Mouse (Mus musculus): ENCODE measurements around the gene Atf5.

The Atf5 gene

GRCm38 (mm10) chr7:44850146-44850545 is 33.7 kb upstream of the Atf5 start:
- DNase-seq (ENCODE audit: low spot score in 2 of 2): peak; percentile 77 to 86

GRCm38 (mm10) chr7:44849416-44850111 is 33.1 kb upstream of the Atf5 start:
- peak; percentile 86 to 92 for DNase-seq (ENCODE audit: low spot score in 2 of 2)

- DNase-seq (ENCODE audit: low spot score in 2 of 2): peak; percentile 95 to 97
These were observed 32.3 kb upstream of the Atf5 start, which contains the start of the genes Akt1s1 and Tbc1d17 for GRCm38 (mm10) chr7:44848561-44849415. TSS of gene Akt1s1 (plus strand) at chr7:44848991. TSS of gene Tbc1d17 (minus strand) at chr7:44849079.

- DNase-seq (ENCODE audit: low spot score in 2 of 2): no peak
These were observed 31.3 kb upstream of the Atf5 start for GRCm38 (mm10) chr7:44847772-44848171.

GRCm38 (mm10) chr7:44846804-44847203 is 30.3 kb upstream of the Atf5 start:
- no peak for DNase-seq (ENCODE audit: low spot score in 2 of 2)

GRCm38 (mm10) chr7:44845006-44845405 is 28.5 kb upstream of the Atf5 start:
- no peak for DNase-seq (ENCODE audit: low spot score in 2 of 2)

GRCm38 (mm10) chr7:44841825-44842463 is 25.5 kb upstream of the Atf5 start:
- DNase-seq (ENCODE audit: low spot score in 2 of 2): no peak

GRCm38 (mm10) chr7:44840426-44840825 is 24.0 kb upstream of the Atf5 start:
- DNase-seq (ENCODE audit: low spot score in 2 of 2): peak; percentile 19 to 69

- DNase-seq (ENCODE audit: low spot score in 2 of 2): peak; percentile 59 to 79
These were observed 23.2 kb upstream of the Atf5 start for GRCm38 (mm10) chr7:44839491-44840191.

GRCm38 (mm10) chr7:44839171-44839490 is 22.7 kb upstream of the Atf5 start:
- DNase-seq (ENCODE audit: low spot score in 2 of 2): no peak

- no peak for DNase-seq (ENCODE audit: low spot score in 2 of 2)
These were observed 21.6 kb upstream of the Atf5 start for GRCm38 (mm10) chr7:44838073-44838472.

- peak; percentile 17 to 64 for DNase-seq (ENCODE audit: low spot score in 2 of 2)
These were observed 20.1 kb upstream of the Atf5 start for GRCm38 (mm10) chr7:44836423-44837053.

- DNase-seq (ENCODE audit: low spot score in 2 of 2): peak; percentile 74 to 82
These were observed 19.6 kb upstream of the Atf5 start for GRCm38 (mm10) chr7:44836016-44836404.

GRCm38 (mm10) chr7:44835373-44836015 is 19.0 kb upstream of the Atf5 start:
- peak in 1 of 2 experiments; percentile 14 for DNase-seq (ENCODE audit: low spot score in 2 of 2)

- DNase-seq (ENCODE audit: low spot score in 2 of 2): no peak
These were observed 16.3 kb upstream of the Atf5 start for GRCm38 (mm10) chr7:44832763-44833162.

- no peak for DNase-seq (ENCODE audit: low spot score in 2 of 2)
These were observed 12.2 kb upstream of the Atf5 start for GRCm38 (mm10) chr7:44828706-44829105.

- no peak for DNase-seq (ENCODE audit: low spot score in 2 of 2)
These were observed 10.3 kb upstream of the Atf5 start for GRCm38 (mm10) chr7:44826771-44827170.

- peak; percentile 79 to 91 for DNase-seq (ENCODE audit: low spot score in 2 of 2)
These were observed 8.4 kb upstream of the Atf5 start for GRCm38 (mm10) chr7:44824872-44825271.

GRCm38 (mm10) chr7:44823409-44823808 is 7.0 kb upstream of the Atf5 start:
- peak in 1 of 2 experiments; percentile 57 for DNase-seq (ENCODE audit: low spot score in 2 of 2)

GRCm38 (mm10) chr7:44821666-44822448 is 5.4 kb upstream of the Atf5 start:
- peak; percentile 19 to 59 for DNase-seq (ENCODE audit: low spot score in 2 of 2)
